In genomic region chr8:83668010-83668916, GRCm38 (mm10) we compare ENCODE assay signal across 8 mouse cellular contexts. TPM values are rescaled to one million over a fixed set of nuclear protein-coding genes. Genes with fewer than 3 reads are reported as not detected.
DNase-seq lines count a peak whose midpoint lies in the region; ATAC-seq lines count a peak whose summit lies in the region.

No protein-coding gene starts in this region.

- ATAC-seq in CD4-positive, CD25-positive, alpha-beta regulatory T cell, adult 4 months = peak; percentile 55
- ATAC-seq in heart, embryonic 12.5 days (ENCODE audit: insufficient number of reproducible peaks, low FRiP score) = 0 out of 2 replicates have a peak, but pooled peaks have one; percentile 9

- 26% methylated on average over 80 of the region's 80 CpGs for WGBS in heart, embryonic 12.5 days

- peaks cover 38% of the 10 kb centered on the region for H3K4me1 ChIP-seq in heart, embryonic 12.5 days (replicated peaks)

- H3K9ac ChIP-seq in heart, embryonic 12.5 days = peak overlapping the region; percentile 55; the same call in 1 of the 2 replicates

- peaks cover 15% of the 10 kb centered on the region; the same call in 1 of the 2 replicates for H3K27me3 ChIP-seq in heart, embryonic 12.5 days (replicated peaks)

- peak overlapping the region; percentile 42 for H3K4me3 ChIP-seq in heart, embryonic 12.5 days

- H3K36me3 ChIP-seq in heart, embryonic 12.5 days = peaks cover 50% of the 10 kb centered on the region

- H3K4me2 ChIP-seq in heart, embryonic 12.5 days = peak overlapping the region; percentile 74

- DNase-seq in T-cell, adult 2 months (ENCODE audit: low spot score) = peak; percentile 46
- DNase-seq in embryo, embryonic 10 days (ENCODE audit: low spot score) = peak; percentile 88
- DNase-seq in kidney, postnatal 4 days = peak; percentile 85 to 90
- DNase-seq in lung, postnatal 4 days = peak; percentile 84 to 86
- peak; percentile 85 for DNase-seq in right cerebral cortex, postnatal 4 days
- no peak for DNase-seq in adipocyte (ENCODE audit: low spot score)

- H3K9me3 ChIP-seq in heart, embryonic 12.5 days (replicated peaks) = no peaks in the 10 kb centered on the region

- H3K27ac ChIP-seq in heart, embryonic 12.5 days (ENCODE audit: poor library complexity, severe bottlenecking) = no peak overlapping the region

RNA-seq across cellular contexts. Expression of gene Ptger1, which starts 1.8 kb away (rescaled TPM):
- polyA plus RNA-seq in CD4-positive, CD25-positive, alpha-beta regulatory T cell, adult 4 months (2017; shearing (Covaris generic)) = 1 to 10 TPM; 1.2 TPM
- polyA plus RNA-seq in heart, embryonic 12.5 days (2016; fragmentation: Nextera tagmentation; extraction: Ambion mirVana) = 0.32 and 0.60 TPM in 2 replicates

RNA-seq across cellular contexts. Expression of gene Gipc1, which starts 15.8 kb away (rescaled TPM):
- polyA plus RNA-seq in CD4-positive, CD25-positive, alpha-beta regulatory T cell, adult 4 months (2017; shearing (Covaris generic)) = 10 to 100 TPM; 14.8 to 21.9 TPM
- polyA plus RNA-seq in heart, embryonic 12.5 days (2016; fragmentation: Nextera tagmentation; extraction: Ambion mirVana) = 175 and 180 TPM in 2 replicates

RNA-seq across cellular contexts. Expression of gene Pkn1, which starts 30.7 kb away (rescaled TPM):
- 10 to 100 TPM; 21.0 to 25.9 TPM for polyA plus RNA-seq in CD4-positive, CD25-positive, alpha-beta regulatory T cell, adult 4 months (2017; shearing (Covaris generic))
- 24.4 and 28.7 TPM in 2 replicates for polyA plus RNA-seq in heart, embryonic 12.5 days (2016; fragmentation: Nextera tagmentation; extraction: Ambion mirVana)

RNA-seq across cellular contexts. Expression of gene Ddx39, which starts 46.7 kb away (rescaled TPM):
- polyA plus RNA-seq in CD4-positive, CD25-positive, alpha-beta regulatory T cell, adult 4 months (2017; shearing (Covaris generic)) = 100 to 1,000 TPM; 153 to 208 TPM
- 117 and 128 TPM in 2 replicates for polyA plus RNA-seq in heart, embryonic 12.5 days (2016; fragmentation: Nextera tagmentation; extraction: Ambion mirVana)
